Mouse (Mus musculus): Measurements from ENCODE around the gene Gsx1. TPM values are rescaled to one million over a fixed set of nuclear protein-coding genes. Genes with fewer than 3 reads are reported as not detected.
A peak's percentile ranks its signal among the peaks of the same experiment; 100 is the strongest.

The Gsx1 gene
- 1.3 and 2.1 TPM in 2 replicates for polyA plus RNA-seq (2015; fragmentation: Nextera tagmentation; extraction: Ambion mirVana)

DNA sequence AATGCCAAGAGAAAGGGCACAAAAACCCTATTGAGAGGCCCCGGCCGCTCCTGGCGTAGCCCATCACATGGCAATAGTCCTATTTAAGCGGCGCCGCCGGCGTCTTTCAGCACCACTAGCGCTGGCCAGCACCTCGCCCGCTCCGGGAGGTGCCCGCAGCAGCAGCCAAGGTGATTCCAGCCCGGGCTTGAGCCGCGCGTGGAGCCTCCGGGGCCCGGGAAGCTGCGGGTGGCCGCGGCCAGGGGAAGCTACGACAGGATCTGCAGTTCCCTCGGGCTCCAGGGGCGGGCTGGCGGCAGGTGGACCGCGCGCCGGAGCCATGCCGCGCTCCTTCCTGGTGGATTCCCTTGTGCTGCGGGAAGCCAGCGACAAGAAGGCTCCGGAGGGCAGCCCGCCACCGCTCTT lies at the start of gene Gsx1:
Gsx1 (plus strand) TSS at position 126 of the 405 bp plus-strand sequence.
- Histone ChIP-seq H3K36me3 (no peaks in the 10 kb centered on the region), H3K9ac (replicated peaks) (0 out of 2 replicates have a peak within 1 kb of the TSS, but pooled peaks have one; percentile 23), H3K9me3 (replicated peaks) (no peaks in the 10 kb centered on the region), H3K27ac (replicated peaks) (no peak within 1 kb of the TSS), H3K4me2 (peak within 1 kb of the TSS; percentile 64), H3K4me3 (replicated peaks) (peak within 1 kb of the TSS; percentile 37), H3K27me3 (replicated peaks) (peaks cover 84% of the 10 kb centered on the region), H3K4me1 (peaks cover 42% of the 10 kb centered on the region)
- peak; percentile 69 for ATAC-seq (ENCODE audit: low FRiP score)
- under 1% methylated on average over 37 of the region's 37 CpGs for WGBS

DNA sequence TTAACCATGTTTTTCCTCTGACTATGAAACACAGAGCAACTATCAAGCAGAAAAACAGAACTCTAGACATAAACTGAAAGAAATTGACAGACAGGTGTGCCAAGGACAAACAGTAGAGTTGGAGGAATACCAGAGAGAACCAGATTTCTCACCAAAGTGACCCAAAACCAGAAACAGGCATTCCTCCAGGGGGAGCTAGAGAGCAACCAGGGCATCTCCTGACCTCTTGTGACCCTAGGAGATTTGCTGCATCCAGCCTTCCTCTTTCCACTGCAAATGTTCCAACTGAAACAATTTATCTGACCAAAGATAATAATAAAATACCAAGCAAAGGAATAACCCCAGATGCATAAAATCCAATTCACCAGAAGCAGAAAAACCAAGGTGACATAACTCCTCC lies 41.2 kb upstream of the Gsx1 start:
- Histone ChIP-seq H3K27ac (replicated peaks) (no peak overlapping the region), H3K9me3 (replicated peaks) (0 out of 2 replicates have a peak, but pooled peaks cover 5% of the 10 kb centered on the region), H3K27me3 (replicated peaks) (0 out of 2 replicates have a peak, but pooled peaks cover 8% of the 10 kb centered on the region), H3K4me2 (no peak overlapping the region), H3K36me3 (no peaks in the 10 kb centered on the region), H3K4me3 (replicated peaks) (no peak overlapping the region), H3K9ac (replicated peaks) (no peak overlapping the region), H3K4me1 (no peaks in the 10 kb centered on the region)
- ATAC-seq (ENCODE audit: low FRiP score) = no peak

DNA sequence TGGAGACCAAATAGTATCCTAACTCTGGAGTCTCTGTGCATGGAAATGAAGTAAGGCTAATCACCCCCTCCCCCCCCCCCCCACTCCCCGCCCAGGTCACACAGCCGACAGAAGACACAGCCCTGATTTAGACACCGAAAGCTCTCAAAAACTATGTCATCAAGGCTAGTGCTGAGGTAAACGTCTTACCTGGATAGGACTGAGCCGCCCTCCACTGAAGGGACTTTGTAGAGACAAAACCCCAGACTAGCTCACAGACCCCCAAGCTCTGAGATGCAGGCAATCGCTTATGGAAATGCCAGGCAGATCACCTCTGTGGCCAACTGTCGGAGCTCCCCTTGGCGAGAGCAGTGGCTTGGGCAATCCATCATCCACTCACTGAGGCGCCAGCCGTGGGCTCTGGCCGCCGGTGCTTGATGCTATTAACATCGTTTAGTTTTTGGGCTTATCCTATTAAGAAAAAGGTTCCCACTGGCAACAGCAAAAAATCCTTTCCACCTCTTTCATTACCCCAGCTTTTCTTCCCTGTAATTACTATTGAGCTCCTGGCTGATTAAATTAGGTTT lies 33.6 kb upstream of the Gsx1 start:
- 0 out of 2 replicates have a peak, but pooled peaks have one; percentile 74 for ATAC-seq (ENCODE audit: low FRiP score)
- Histone ChIP-seq H3K9ac (replicated peaks) (no peak overlapping the region), H3K36me3 (no peaks in the 10 kb centered on the region), H3K27me3 (replicated peaks) (peaks cover 20% of the 10 kb centered on the region), H3K27ac (replicated peaks) (no peak overlapping the region), H3K4me1 (peaks cover 17% of the 10 kb centered on the region), H3K9me3 (replicated peaks) (no peaks in the 10 kb centered on the region), H3K4me2 (no peak overlapping the region), H3K4me3 (replicated peaks) (no peak overlapping the region)
- WGBS = under 1% methylated on average over 13 of the region's 13 CpGs

DNA sequence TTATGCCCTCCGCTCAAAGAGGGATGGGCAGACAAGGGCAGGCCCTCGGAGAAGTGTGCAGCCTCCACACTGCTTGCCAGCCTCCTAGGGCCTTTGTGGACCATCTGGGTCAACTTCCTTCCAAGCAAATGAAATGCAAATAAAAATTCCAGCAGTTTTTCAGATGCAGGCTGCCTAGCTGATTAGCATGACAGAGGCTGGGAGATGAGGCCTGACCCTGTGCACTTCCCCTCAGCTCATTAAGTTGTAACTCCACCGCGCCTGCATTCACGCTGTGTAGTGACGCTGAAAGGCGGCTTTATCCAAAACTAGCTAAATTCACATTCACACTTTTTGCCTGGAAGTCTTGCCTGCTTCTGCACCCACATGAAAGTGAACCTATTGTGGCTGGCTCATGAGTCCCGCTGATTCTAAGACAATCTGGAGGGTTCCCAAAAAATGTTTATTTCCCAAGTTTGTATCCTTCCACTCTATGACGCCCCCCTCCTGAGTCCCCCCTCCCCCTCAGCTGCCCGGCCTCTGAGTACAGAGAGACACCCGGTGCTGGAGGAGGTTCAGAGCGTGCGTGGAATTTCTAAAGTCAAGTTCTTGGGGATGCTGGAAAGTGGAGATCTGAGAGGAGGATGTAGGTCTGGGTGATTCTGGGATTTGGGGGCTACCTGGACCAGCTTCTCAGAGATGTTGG lies 32.9 kb upstream of the Gsx1 start:
- Histone ChIP-seq H3K9ac (replicated peaks) (no peak overlapping the region), H3K4me1 (peaks cover 17% of the 10 kb centered on the region), H3K4me2 (no peak overlapping the region), H3K27me3 (replicated peaks) (peaks cover 24% of the 10 kb centered on the region), H3K9me3 (replicated peaks) (no peaks in the 10 kb centered on the region), H3K4me3 (replicated peaks) (no peak overlapping the region), H3K36me3 (no peaks in the 10 kb centered on the region), H3K27ac (replicated peaks) (0 out of 2 replicates have a peak overlapping the region, but pooled peaks have one; percentile 3)
- 6% methylated on average over 13 of the region's 13 CpGs for WGBS
- ATAC-seq (ENCODE audit: low FRiP score) = peak; percentile 89

DNA sequence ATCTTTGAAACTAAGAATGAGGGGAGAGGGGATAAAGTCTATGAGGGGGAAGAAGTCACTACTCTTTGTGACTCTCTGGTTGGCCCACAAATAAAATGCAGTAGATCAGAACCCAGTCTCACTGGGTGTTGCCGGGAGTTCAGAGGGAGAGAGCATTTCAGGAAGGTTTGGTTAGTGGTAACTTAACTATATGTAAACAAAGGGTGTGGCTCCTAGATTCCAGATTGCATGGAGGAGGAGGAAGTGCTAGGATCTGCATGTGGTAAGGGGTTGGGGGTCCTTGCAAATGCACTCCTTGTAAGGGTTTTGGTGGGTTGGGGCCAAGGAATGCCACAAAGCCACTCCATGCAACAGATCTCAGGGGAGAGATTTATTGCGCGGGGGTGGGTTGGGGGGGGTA lies 32.1 kb upstream of the Gsx1 start:
- Histone ChIP-seq H3K4me3 (replicated peaks) (no peak overlapping the region), H3K9me3 (replicated peaks) (no peaks in the 10 kb centered on the region), H3K9ac (replicated peaks) (no peak overlapping the region), H3K27ac (replicated peaks) (0 out of 2 replicates have a peak overlapping the region, but pooled peaks have one; percentile 3), H3K4me2 (no peak overlapping the region), H3K27me3 (replicated peaks) (peaks cover 24% of the 10 kb centered on the region), H3K36me3 (no peaks in the 10 kb centered on the region), H3K4me1 (peaks cover 17% of the 10 kb centered on the region)
- WGBS = 15% methylated on average over 3 of the region's 3 CpGs
- no peak for ATAC-seq (ENCODE audit: low FRiP score)

DNA sequence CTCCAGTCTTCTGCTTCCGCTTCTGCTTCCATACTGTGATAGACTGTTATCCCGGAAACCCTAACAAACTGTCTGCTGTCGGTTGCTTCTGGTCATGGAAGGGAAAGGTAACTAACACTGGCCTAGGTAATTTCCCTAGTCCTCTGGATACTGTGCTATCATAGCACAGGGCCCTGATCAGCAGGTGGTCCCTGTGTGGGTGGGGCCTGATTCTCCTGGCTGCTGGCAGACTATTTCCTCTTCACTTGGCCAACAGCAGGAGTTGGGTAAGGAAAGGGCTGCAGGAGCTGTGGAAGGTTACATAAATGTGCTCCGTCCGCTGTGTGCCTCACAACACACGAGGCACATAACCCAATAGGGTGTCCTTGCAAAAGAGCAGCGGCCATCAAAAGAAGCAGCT lies 31.1 kb upstream of the Gsx1 start:
- Histone ChIP-seq H3K4me3 (replicated peaks) (no peak overlapping the region), H3K9ac (replicated peaks) (no peak overlapping the region), H3K4me1 (peaks cover 17% of the 10 kb centered on the region), H3K4me2 (no peak overlapping the region), H3K27me3 (replicated peaks) (peaks cover 20% of the 10 kb centered on the region), H3K36me3 (no peaks in the 10 kb centered on the region), H3K27ac (replicated peaks) (no peak overlapping the region), H3K9me3 (replicated peaks) (no peaks in the 10 kb centered on the region)
- WGBS = 72% methylated on average over 7 of the region's 7 CpGs
- ATAC-seq (ENCODE audit: low FRiP score) = no peak

DNA sequence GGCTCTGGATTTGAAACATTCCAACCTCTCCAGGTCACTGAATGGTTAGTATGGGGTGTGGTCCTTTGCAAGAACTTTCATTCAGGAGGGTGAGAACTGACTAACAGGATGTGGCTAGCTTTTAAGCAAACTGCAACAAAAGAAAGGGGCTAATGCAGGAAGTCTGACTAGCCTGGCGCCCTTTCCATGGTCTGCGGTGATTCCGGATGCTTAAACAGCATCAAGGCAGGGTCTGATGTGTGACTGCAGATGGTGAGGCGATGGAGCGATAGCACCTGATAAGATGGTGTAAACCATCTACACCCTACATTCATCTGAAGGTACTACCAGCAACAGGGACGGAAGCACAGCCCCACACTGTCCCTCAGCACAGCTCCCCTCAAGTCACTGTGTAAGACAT lies 29.2 kb upstream of the Gsx1 start:
- H3K4me2 ChIP-seq = no peak overlapping the region
- H3K4me1 ChIP-seq = peaks cover 17% of the 10 kb centered on the region
- 98% methylated on average over 6 of the region's 6 CpGs for WGBS
- H3K36me3 ChIP-seq = no peaks in the 10 kb centered on the region
- H3K4me3 ChIP-seq (replicated peaks) = no peak overlapping the region
- H3K9me3 ChIP-seq (replicated peaks) = no peaks in the 10 kb centered on the region
- H3K27me3 ChIP-seq (replicated peaks) = peaks cover 15% of the 10 kb centered on the region
- no peak for ATAC-seq (ENCODE audit: low FRiP score)
- H3K27ac ChIP-seq (replicated peaks) = no peak overlapping the region
- H3K9ac ChIP-seq (replicated peaks) = no peak overlapping the region

DNA sequence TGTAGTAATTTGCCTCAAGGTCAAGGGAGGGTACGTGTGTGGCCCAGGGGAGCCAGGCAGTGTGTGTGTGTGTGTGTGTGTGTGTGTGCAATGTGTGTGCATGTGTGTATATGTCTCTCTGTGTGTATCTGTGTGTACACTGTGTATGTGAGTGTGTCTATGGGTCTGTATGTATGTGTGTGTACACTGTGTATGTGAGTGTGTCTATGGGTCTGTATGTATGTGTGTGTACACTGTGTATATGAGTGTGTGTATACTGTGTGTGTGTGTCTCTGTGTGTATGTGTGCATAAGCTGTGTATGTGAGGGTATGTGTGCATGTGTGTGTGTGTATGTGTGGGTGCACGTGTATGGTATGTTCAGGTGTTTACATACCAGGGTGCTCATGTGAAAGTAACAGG lies 28.7 kb upstream of the Gsx1 start:
- Histone ChIP-seq H3K27ac (replicated peaks) (no peak overlapping the region), H3K4me1 (peaks cover 13% of the 10 kb centered on the region), H3K27me3 (replicated peaks) (peaks cover 15% of the 10 kb centered on the region), H3K9me3 (replicated peaks) (no peaks in the 10 kb centered on the region), H3K36me3 (no peaks in the 10 kb centered on the region), H3K4me2 (no peak overlapping the region), H3K9ac (replicated peaks) (no peak overlapping the region), H3K4me3 (replicated peaks) (no peak overlapping the region)
- no peak for ATAC-seq (ENCODE audit: low FRiP score)
- 91% methylated on average over 2 of the region's 2 CpGs for WGBS

DNA sequence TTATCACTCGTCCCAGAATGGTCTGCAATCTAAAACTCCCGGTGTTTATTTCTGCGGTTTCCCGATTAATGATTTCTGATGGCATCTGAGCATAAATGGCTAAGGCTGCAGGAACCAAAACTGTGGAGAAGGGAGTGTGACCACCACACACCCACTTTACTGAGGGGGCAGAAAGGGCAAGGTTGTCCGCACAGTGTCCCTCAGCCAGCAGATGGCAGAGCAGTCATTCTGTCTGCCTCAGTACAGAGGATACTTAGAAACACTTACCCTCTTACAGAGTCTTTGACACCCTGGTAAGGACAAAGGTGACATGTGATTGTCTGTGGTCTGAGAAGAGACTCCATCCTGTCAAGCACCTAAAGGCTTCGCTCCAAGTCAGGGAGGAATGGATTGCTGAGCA lies 23.4 kb upstream of the Gsx1 start:
- no peak overlapping the region for H3K4me2 ChIP-seq
- ATAC-seq (ENCODE audit: low FRiP score) = no peak
- H3K9ac ChIP-seq (replicated peaks) = no peak overlapping the region
- no peaks in the 10 kb centered on the region for H3K36me3 ChIP-seq
- H3K4me1 ChIP-seq = no peaks in the 10 kb centered on the region
- H3K4me3 ChIP-seq (replicated peaks) = no peak overlapping the region
- 0 out of 2 replicates have a peak, but pooled peaks cover 7% of the 10 kb centered on the region for H3K27me3 ChIP-seq (replicated peaks)
- WGBS = 87% methylated on average over 6 of the region's 6 CpGs
- no peaks in the 10 kb centered on the region for H3K9me3 ChIP-seq (replicated peaks)
- no peak overlapping the region for H3K27ac ChIP-seq (replicated peaks)

DNA sequence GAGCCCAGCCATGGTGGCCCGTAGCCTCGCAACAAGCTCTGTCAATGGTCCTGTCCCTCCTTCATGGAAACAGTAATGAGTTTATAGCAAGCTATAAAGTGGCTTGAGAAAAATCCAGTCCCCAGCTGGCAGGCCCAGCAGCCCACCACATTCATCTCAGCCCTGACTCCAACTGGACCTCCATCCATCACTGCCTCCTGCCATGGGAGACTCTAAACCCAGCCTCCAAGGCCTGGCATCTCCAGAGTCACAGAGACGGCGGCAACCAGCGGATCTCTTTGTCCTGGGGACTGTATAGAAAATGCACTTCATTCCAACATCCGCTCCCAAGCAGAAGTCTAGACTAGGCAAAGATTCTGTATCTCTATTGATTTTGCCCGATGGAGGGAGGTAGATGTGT lies 18.4 kb upstream of the Gsx1 start:
- no peaks in the 10 kb centered on the region for H3K36me3 ChIP-seq
- H3K4me2 ChIP-seq = no peak overlapping the region
- 26% methylated on average over 7 of the region's 7 CpGs for WGBS
- H3K27me3 ChIP-seq (replicated peaks) = 0 out of 2 replicates have a peak, but pooled peaks cover 4% of the 10 kb centered on the region
- H3K4me1 ChIP-seq = no peaks in the 10 kb centered on the region
- ATAC-seq (ENCODE audit: low FRiP score) = no peak
- H3K27ac ChIP-seq (replicated peaks) = no peak overlapping the region
- H3K9ac ChIP-seq (replicated peaks) = no peak overlapping the region
- H3K4me3 ChIP-seq (replicated peaks) = no peak overlapping the region
- no peaks in the 10 kb centered on the region for H3K9me3 ChIP-seq (replicated peaks)

DNA sequence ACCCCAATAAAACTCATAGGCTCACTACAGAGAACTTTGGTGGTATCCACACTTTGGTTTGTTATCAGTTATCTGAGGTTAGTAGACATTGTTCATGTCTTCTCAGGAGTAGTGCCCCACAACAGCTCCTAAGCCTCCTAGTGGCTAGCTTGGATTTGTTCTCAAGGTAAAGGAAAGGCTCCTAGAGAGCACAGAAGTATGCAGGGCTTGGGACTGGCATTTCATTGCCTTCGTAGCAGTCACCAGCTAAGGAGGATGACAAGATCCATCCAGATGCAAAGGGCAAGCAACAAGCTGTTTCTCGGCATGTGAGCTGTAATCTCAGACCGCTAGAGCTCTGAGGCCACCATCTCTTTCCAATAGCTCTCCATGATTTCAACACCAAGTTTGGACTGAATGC lies 14.4 kb upstream of the Gsx1 start:
- H3K9me3 ChIP-seq (replicated peaks) = no peaks in the 10 kb centered on the region
- H3K4me1 ChIP-seq = no peaks in the 10 kb centered on the region
- no peak overlapping the region for H3K4me2 ChIP-seq
- H3K9ac ChIP-seq (replicated peaks) = no peak overlapping the region
- H3K36me3 ChIP-seq = no peaks in the 10 kb centered on the region
- H3K4me3 ChIP-seq (replicated peaks) = no peak overlapping the region
- H3K27ac ChIP-seq (replicated peaks) = no peak overlapping the region
- WGBS = 90% methylated on average over 3 of the region's 3 CpGs
- 0 out of 2 replicates have a peak, but pooled peaks cover 5% of the 10 kb centered on the region for H3K27me3 ChIP-seq (replicated peaks)
- ATAC-seq (ENCODE audit: low FRiP score) = no peak
